Mouse (Mus musculus) myocyte (in vitro differentiated cells): ENCODE data around the gene Ajm1.

Source experiments
- POLR2A ChIP-seq: IDR thresholded peaks from one replicate; pipeline ENCODE4 v1.6.1; 2011; ENCODE audit warnings: low read depth, mild to moderate bottlenecking, control low read depth, moderate library complexity; ENCODE audit not compliant: insufficient read length
- REST ChIP-seq: IDR thresholded peaks from one replicate; pipeline ENCODE4 v1.6.1; 2011; ENCODE audit warnings: mild to moderate bottlenecking, control low read depth, moderate library complexity; ENCODE audit not compliant: insufficient read depth, insufficient read length

DNA sequence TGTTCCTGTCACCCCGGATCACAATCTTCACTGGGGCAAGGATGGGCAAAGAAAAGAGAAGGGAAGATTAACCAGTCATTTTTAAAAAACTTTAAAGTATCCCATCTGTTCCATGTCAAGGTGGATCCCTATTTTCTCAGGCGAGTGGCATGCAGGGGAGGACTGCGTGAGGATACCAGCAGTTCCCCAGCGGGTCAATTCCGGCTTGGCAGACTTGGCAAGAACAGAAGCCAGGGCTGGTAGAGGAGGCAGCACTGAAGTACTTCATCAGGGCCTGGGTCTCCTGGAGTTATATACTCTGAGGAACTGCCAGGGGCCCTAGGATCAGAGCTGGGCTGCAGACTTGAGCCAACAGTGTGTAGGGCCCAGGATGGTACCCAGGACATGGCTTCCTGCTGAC is 21.0 kb upstream of the Ajm1 start:
- no peak for TF ChIP-seq POLR2A
- TF ChIP-seq REST: no peak
